Comparison of ENCODE assay signal across 8 mouse cellular contexts in the genomic region with DNA sequence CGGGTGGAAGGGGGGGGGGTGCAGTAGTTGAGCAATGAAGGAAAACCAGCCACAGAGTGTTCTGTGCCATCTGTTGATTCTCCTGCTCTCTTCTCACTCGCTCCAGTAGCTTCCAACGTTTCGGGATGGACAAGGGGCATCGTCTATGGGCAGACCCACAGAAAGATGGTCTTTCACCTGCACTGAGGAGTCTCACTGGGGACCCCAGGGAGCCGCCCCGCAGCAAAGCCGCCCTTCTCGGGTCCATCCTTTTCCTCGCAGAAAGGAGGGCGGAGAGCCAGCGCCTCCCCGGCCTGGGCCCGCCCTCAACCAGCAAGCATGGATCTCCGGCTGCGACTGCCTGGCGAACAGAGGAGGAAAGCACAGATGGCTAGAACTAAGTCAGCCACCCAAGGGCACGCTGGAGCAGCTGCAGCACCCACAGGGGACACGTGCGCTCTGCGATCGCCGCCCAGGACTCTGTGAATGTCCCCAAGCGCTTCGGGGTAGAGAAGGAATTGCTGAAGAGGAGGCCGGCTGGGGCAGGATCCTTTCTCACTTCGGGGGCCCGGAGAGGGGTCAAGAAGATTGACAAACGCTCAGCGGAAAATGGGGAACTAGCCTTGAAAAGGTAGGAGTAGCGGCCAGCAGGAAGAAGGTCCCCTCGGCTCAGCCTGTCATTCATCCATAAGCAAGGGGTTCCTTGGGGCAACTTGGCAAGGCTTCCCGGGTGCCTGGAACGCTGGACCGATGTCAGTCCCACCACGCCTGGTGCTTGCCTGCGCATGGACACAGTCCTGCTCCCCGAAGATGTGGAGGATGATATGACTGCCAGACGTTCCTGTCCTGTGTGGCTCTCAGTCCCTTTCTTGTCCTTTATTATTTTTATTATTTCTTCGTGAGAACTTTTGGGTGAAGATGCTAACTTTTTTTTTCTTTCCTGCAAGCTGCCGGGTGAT. TPM values are rescaled to one million over a fixed set of nuclear protein-coding genes. Genes with fewer than 3 reads are reported as not detected.
DNase-seq lines count a peak whose midpoint lies in the region; ATAC-seq and TF ChIP-seq lines count a peak whose summit lies in the region.

A gene (plus strand): TSS at position 117 of the 938 bp plus-strand sequence.

- no peak for ATAC-seq in intestine, postnatal 0 days
- no peak for ATAC-seq in liver, embryonic 14.5 days (ENCODE audit: insufficient read depth)
- ATAC-seq in neural tube, embryonic 15.5 days (ENCODE audit: low FRiP score), result peak; percentile 73; the same call in 1 of the 2 replicates

- H3K4me2 ChIP-seq in intestine, postnatal 0 days (replicated peaks; ENCODE audit: low read depth), result peak within 1 kb of the TSS; percentile 65
- H3K4me2 ChIP-seq in liver, embryonic 14.5 days (ENCODE audit: low read depth), result peak within 1 kb of the TSS; percentile 16
- H3K4me2 ChIP-seq in neural tube, embryonic 15.5 days, result peak within 1 kb of the TSS; percentile 91

- TF ChIP-seq CTCF in kidney, adult 2 months (conservative IDR thresholded peaks at IDR 0.05; ENCODE audit: insufficient read depth, insufficient read length, low read depth, low read length), result no peak
- TF ChIP-seq CTCF in intestine, postnatal 0 days (IDR thresholded peaks at IDR 0.05; ENCODE audit: low read depth), result no peak
- no peak for TF ChIP-seq CTCF in liver, embryonic 14.5 days (IDR thresholded peaks at IDR 0.05; ENCODE audit: low read depth)

- no peaks in the 10 kb centered on the region for H3K4me1 ChIP-seq in kidney, adult 2 months (ENCODE audit: control insufficient read depth, insufficient read depth, low read length)
- H3K4me1 ChIP-seq in embryonic facial prominence, embryonic 10.5 days, result peaks cover 12% of the 10 kb centered on the region
- no peaks in the 10 kb centered on the region for H3K4me1 ChIP-seq in intestine, postnatal 0 days (replicated peaks; ENCODE audit: control insufficient read depth, insufficient read depth, low read length)
- no peaks in the 10 kb centered on the region for H3K4me1 ChIP-seq in liver, embryonic 14.5 days (replicated peaks; ENCODE audit: control insufficient read depth in 2 of 2, insufficient read depth in 2 of 2, low read length in 1 of 2)
- H3K4me1 ChIP-seq in neural tube, embryonic 15.5 days, result peaks cover 9% of the 10 kb centered on the region; the same call in 1 of the 2 replicates

- no peak for TF ChIP-seq POLR2A in kidney, adult 2 months (IDR thresholded peaks at IDR 0.05; ENCODE audit: low read depth, low read length)

- peak within 1 kb of the TSS; percentile 34; the same call in 1 of the 2 replicates for H3K9ac ChIP-seq in intestine, postnatal 0 days (ENCODE audit: low read depth, low read length)
- H3K9ac ChIP-seq in liver, embryonic 14.5 days (replicated peaks), result no peak within 1 kb of the TSS
- peak within 1 kb of the TSS; percentile 57 for H3K9ac ChIP-seq in neural tube, embryonic 15.5 days (replicated peaks)

- WGBS in kidney, adult 2 months, result 13% methylated on average over 41 of the region's 41 CpGs
- WGBS in embryonic facial prominence, embryonic 10.5 days, result 13% methylated on average over 41 of the region's 41 CpGs
- WGBS in intestine, postnatal 0 days, result 12% methylated on average over 41 of the region's 41 CpGs
- WGBS in liver, embryonic 14.5 days (ENCODE audit: insufficient replicate concordance), result 13% methylated on average over 41 of the region's 41 CpGs
- 16% methylated on average over 41 of the region's 41 CpGs for WGBS in neural tube, embryonic 15.5 days

- no peak within 1 kb of the TSS for H3K27ac ChIP-seq in kidney, adult 2 months (ENCODE audit: insufficient read depth, low read depth, low read length)
- peak within 1 kb of the TSS; percentile 68 for H3K27ac ChIP-seq in embryonic facial prominence, embryonic 10.5 days (replicated peaks)
- no peak within 1 kb of the TSS for H3K27ac ChIP-seq in intestine, postnatal 0 days (ENCODE audit: low read depth, low read length)
- no peak within 1 kb of the TSS for H3K27ac ChIP-seq in liver, embryonic 14.5 days
- H3K27ac ChIP-seq in neural tube, embryonic 15.5 days (replicated peaks), result no peak within 1 kb of the TSS

- no peaks in the 10 kb centered on the region for H3K9me3 ChIP-seq in embryonic facial prominence, embryonic 10.5 days
- no peaks in the 10 kb centered on the region for H3K9me3 ChIP-seq in intestine, postnatal 0 days (ENCODE audit: control insufficient read depth)
- no peaks in the 10 kb centered on the region for H3K9me3 ChIP-seq in liver, embryonic 14.5 days (ENCODE audit: control insufficient read depth, low read length)
- H3K9me3 ChIP-seq in neural tube, embryonic 15.5 days (replicated peaks), result no peaks in the 10 kb centered on the region

- no peak for TF ChIP-seq EP300 in liver, embryonic 14.5 days (IDR thresholded peaks at IDR 0.05; ENCODE audit: low read depth)

- peak within 1 kb of the TSS; percentile 2; the same call in 1 of the 2 replicates for H3K4me3 ChIP-seq in kidney, adult 2 months (ENCODE audit: insufficient read depth, low read depth, low read length)
- H3K4me3 ChIP-seq in embryonic facial prominence, embryonic 10.5 days, result peak within 1 kb of the TSS; percentile 58
- peak within 1 kb of the TSS; percentile 39 for H3K4me3 ChIP-seq in intestine, postnatal 0 days (ENCODE audit: low read depth, low read length)
- H3K4me3 ChIP-seq in liver, embryonic 14.5 days (ENCODE audit: insufficient read depth in 1 of 2, low read depth in 2 of 2, low read length in 2 of 2), result no peak within 1 kb of the TSS
- H3K4me3 ChIP-seq in neural tube, embryonic 15.5 days (replicated peaks), result peak within 1 kb of the TSS; percentile 46

- DNase-seq in kidney, adult 2 months, result peak; percentile 10
- no peak for DNase-seq in kidney, adult 8-10 months
- peak; percentile 63 for DNase-seq in embryonic facial prominence, embryonic 10.5 days (ENCODE audit: low spot score)
- peak; percentile 66 to 73 for DNase-seq in heart, adult 18-20 months
- DNase-seq in liver, embryonic 14.5 days (ENCODE audit: low read depth in 3 of 3, low spot score in 3 of 3), result no peak
- DNase-seq in urinary bladder, postnatal 4 days (ENCODE audit: low spot score in 2 of 2), result peak; percentile 62 to 73

- H3K27me3 ChIP-seq in kidney, adult 2 months (replicated peaks; ENCODE audit: control insufficient read depth, insufficient read depth, low read length), result no peaks in the 10 kb centered on the region
- H3K27me3 ChIP-seq in embryonic facial prominence, embryonic 10.5 days (replicated peaks; ENCODE audit: low read depth, poor library complexity, severe bottlenecking), result peaks cover 25% of the 10 kb centered on the region
- H3K27me3 ChIP-seq in intestine, postnatal 0 days (replicated peaks; ENCODE audit: control insufficient read depth, insufficient read depth, low read length), result no peaks in the 10 kb centered on the region
- no peaks in the 10 kb centered on the region for H3K27me3 ChIP-seq in liver, embryonic 14.5 days (ENCODE audit: control insufficient read depth, insufficient read depth, low read length)
- peaks cover 4% of the 10 kb centered on the region for H3K27me3 ChIP-seq in neural tube, embryonic 15.5 days (replicated peaks)

- no peaks in the 10 kb centered on the region for H3K36me3 ChIP-seq in kidney, adult 2 months (ENCODE audit: control insufficient read depth, insufficient read depth, low read length)
- H3K36me3 ChIP-seq in embryonic facial prominence, embryonic 10.5 days (replicated peaks), result no peaks in the 10 kb centered on the region
- H3K36me3 ChIP-seq in intestine, postnatal 0 days (ENCODE audit: control insufficient read depth, insufficient read depth), result no peaks in the 10 kb centered on the region
- no peaks in the 10 kb centered on the region for H3K36me3 ChIP-seq in liver, embryonic 14.5 days (replicated peaks; ENCODE audit: control insufficient read depth, insufficient read depth, low read depth)
- H3K36me3 ChIP-seq in neural tube, embryonic 15.5 days, result no peaks in the 10 kb centered on the region

RNA-seq across cellular contexts. Expression of the gene that starts here (rescaled TPM):
- 0.06 and 0.08 TPM in 2 replicates for polyA plus RNA-seq in kidney, adult 2 months (2012; rRNA removed)
- 0.07 TPM in 1 of 2 replicates, not detected in the other for polyA plus RNA-seq in embryonic facial prominence, embryonic 10.5 days (2016; fragmentation: Nextera tagmentation; extraction: Ambion mirVana)
- under 1 TPM; 0.39 to 0.40 TPM for total RNA-seq in heart, adult 18-20 months (2021)
- 0.68 and 0.71 TPM in 2 replicates for polyA plus RNA-seq in intestine, postnatal 0 days (2015; fragmentation: Nextera tagmentation; extraction: Ambion mirVana)
- polyA plus RNA-seq in liver, embryonic 14.5 days (2012; rRNA removed), result not detected in 2 replicates
- not detected in 2 replicates for polyA plus RNA-seq in liver, embryonic 14.5 days (2014; fragmentation: Nextera tagmentation; extraction: Ambion mirVana)
- polyA plus RNA-seq in neural tube, embryonic 15.5 days (2015; fragmentation: Nextera tagmentation; extraction: Ambion mirVana), result 0.73 and 1.1 TPM in 2 replicates

Comparison
In these comparisons a context has a peak if more than half of its experiments do, and no peak if none do; other contexts are left out.
1. Peak in DNase-seq and H3K4me3 ChIP-seq in kidney, adult 2 months; RNA of the gene not detected or under 1 TPM.
2. Peak in DNase-seq, H3K4me3 ChIP-seq and H3K27ac ChIP-seq in embryonic facial prominence, embryonic 10.5 days; RNA of the gene not detected or under 1 TPM.
3. Peak in DNase-seq in heart, adult 18-20 months; RNA of the gene not detected or under 1 TPM.
4. DNase-seq: peak in urinary bladder, postnatal 4 days (2 of 2); none in kidney, adult 8-10 months (0 of 2) and liver, embryonic 14.5 days (0 of 3).
5. H3K4me3 ChIP-seq: peak in intestine, postnatal 0 days (single experiment) and neural tube, embryonic 15.5 days (single experiment); none in liver, embryonic 14.5 days (0 of 2).
6. H3K4me2 ChIP-seq: peak in every context shown above with its lines; median percentile 91 in neural tube, embryonic 15.5 days; 65 in intestine, postnatal 0 days; 16 in liver, embryonic 14.5 days.